Comparison of ENCODE assay signal across 15 mouse cellular contexts in the genomic region with DNA sequence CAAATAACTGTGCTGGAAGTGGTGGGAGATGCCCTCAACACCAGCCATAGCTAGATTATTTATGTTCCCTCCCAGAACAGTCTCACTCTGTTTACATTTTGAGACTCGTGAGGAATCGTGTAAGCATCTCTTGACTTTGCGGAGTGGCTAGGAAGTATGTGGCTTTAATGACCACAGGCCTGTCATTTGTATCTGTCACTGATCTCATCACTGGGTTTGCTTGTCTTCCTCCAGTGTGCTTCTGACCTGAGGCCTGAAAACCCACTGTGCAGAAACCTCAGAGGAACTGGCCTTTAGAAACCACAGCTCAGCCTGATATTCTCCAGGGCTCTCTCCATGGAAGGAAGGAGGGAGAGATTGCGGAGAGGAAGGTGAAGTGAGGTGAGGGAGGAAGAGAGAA.
"Had no signal": no experiment of that assay in that cellular context is flagged by ENCODE, and none has a peak within 500 bp of the region (broad histone marks: within the 10 kb centered on the region; RNA-seq: fewer than 3 reads in every experiment).

No protein-coding gene starts in this region.

- H3K27me3 ChIP-seq: limb, embryonic 12.5 days; midbrain, embryonic 12.5 days; neural tube, embryonic 12.5 days had no signal

- H3K9me3 ChIP-seq: limb, embryonic 12.5 days; liver, embryonic 13.5 days; midbrain, embryonic 12.5 days; neural tube, embryonic 12.5 days had no signal

- H3K4me2 ChIP-seq: limb, embryonic 12.5 days; liver, embryonic 13.5 days; midbrain, embryonic 12.5 days; neural tube, embryonic 12.5 days had no signal

- H3K27ac ChIP-seq: kidney, postnatal 0 days; limb, embryonic 12.5 days; liver, embryonic 13.5 days; midbrain, embryonic 12.5 days; neural tube, embryonic 12.5 days; stomach, postnatal 0 days had no signal

- H3K36me3 ChIP-seq: limb, embryonic 12.5 days; liver, embryonic 13.5 days; midbrain, embryonic 12.5 days; neural tube, embryonic 12.5 days had no signal

- ATAC-seq: intestine, postnatal 0 days; liver, postnatal 0 days had no signal

- H3K4me3 ChIP-seq: limb, embryonic 12.5 days; liver, embryonic 13.5 days; midbrain, embryonic 12.5 days; myocyte; neural tube, embryonic 12.5 days had no signal

- H3K9ac ChIP-seq: limb, embryonic 12.5 days; liver, embryonic 13.5 days; liver, postnatal 0 days; midbrain, embryonic 12.5 days; neural tube, embryonic 12.5 days had no signal

- DNase-seq: kidney, adult 9 months; kidney, postnatal 36 days; layer of hippocampus, adult 9-11 months; layer of hippocampus, postnatal 36 days; liver; liver, embryonic 13.5 days; liver, postnatal 0 days; thymus, postnatal 14 days had no signal

- H3K4me1 ChIP-seq: limb, embryonic 12.5 days; liver, embryonic 13.5 days; midbrain, embryonic 12.5 days; neural tube, embryonic 12.5 days had no signal
